Mouse (Mus musculus): ENCODE results near the gene Chmp4b. TPM values are rescaled to one million over a fixed set of nuclear protein-coding genes. Genes with fewer than 3 reads are reported as not detected.

The Chmp4b gene
- 99.8 and 109 TPM in 2 replicates for total RNA-seq (2017)

- no peak for ATAC-seq (replicated peaks; ENCODE audit: low read depth, poor library complexity, severe bottlenecking)
Measured at GRCm38 (mm10) chr2:154651363-154651762, at the start of gene Chmp4b. Gene Chmp4b (plus strand): TSS chr2:154651705.

GRCm38 (mm10) chr2:154603007-154603637, 48.4 kb upstream of the Chmp4b start:
- no peak for ATAC-seq (replicated peaks; ENCODE audit: low read depth, poor library complexity, severe bottlenecking)

GRCm38 (mm10) chr2:154603638-154604153, 47.8 kb upstream of the Chmp4b start, which contains the start of gene Pxmp4:
Gene Pxmp4 (minus strand): TSS chr2:154603708.
- peak; percentile 98 for ATAC-seq (replicated peaks; ENCODE audit: low read depth, poor library complexity, severe bottlenecking)

GRCm38 (mm10) chr2:154604156-154604555, 47.3 kb upstream of the Chmp4b start:
- peak; percentile 9 for ATAC-seq (replicated peaks; ENCODE audit: low read depth, poor library complexity, severe bottlenecking)

GRCm38 (mm10) chr2:154606965-154607364, 44.5 kb upstream of the Chmp4b start:
- ATAC-seq (replicated peaks; ENCODE audit: low read depth, poor library complexity, severe bottlenecking) = no peak

GRCm38 (mm10) chr2:154609050-154609767, 42.3 kb upstream of the Chmp4b start:
- no peak for ATAC-seq (replicated peaks; ENCODE audit: low read depth, poor library complexity, severe bottlenecking)

GRCm38 (mm10) chr2:154613118-154614115, 38.1 kb upstream of the Chmp4b start, which contains the start of the genes Zfp341 and 4930519P11Rik:
Gene Zfp341 (plus strand): TSS chr2:154613297.
Gene 4930519P11Rik (minus strand): TSS chr2:154613437.
- peak; percentile 76 for ATAC-seq (replicated peaks; ENCODE audit: low read depth, poor library complexity, severe bottlenecking)

GRCm38 (mm10) chr2:154614841-154615576, 36.5 kb upstream of the Chmp4b start:
- no peak for ATAC-seq (replicated peaks; ENCODE audit: low read depth, poor library complexity, severe bottlenecking)

- ATAC-seq (replicated peaks; ENCODE audit: low read depth, poor library complexity, severe bottlenecking) = peak; percentile 52
Measured at GRCm38 (mm10) chr2:154615674-154616073, 35.8 kb upstream of the Chmp4b start.

GRCm38 (mm10) chr2:154617061-154617460, 34.4 kb upstream of the Chmp4b start:
- ATAC-seq (replicated peaks; ENCODE audit: low read depth, poor library complexity, severe bottlenecking) = no peak

GRCm38 (mm10) chr2:154621684-154622083, 29.8 kb upstream of the Chmp4b start:
- ATAC-seq (replicated peaks; ENCODE audit: low read depth, poor library complexity, severe bottlenecking) = no peak

GRCm38 (mm10) chr2:154624137-154624536, 27.4 kb upstream of the Chmp4b start:
- no peak for ATAC-seq (replicated peaks; ENCODE audit: low read depth, poor library complexity, severe bottlenecking)

GRCm38 (mm10) chr2:154630531-154630930, 21.0 kb upstream of the Chmp4b start:
- ATAC-seq (replicated peaks; ENCODE audit: low read depth, poor library complexity, severe bottlenecking) = no peak

- no peak; the same call in 1 of the 2 replicates for ATAC-seq (replicated peaks; ENCODE audit: low read depth, poor library complexity, severe bottlenecking)
Measured at GRCm38 (mm10) chr2:154632203-154632780, 19.2 kb upstream of the Chmp4b start.

- no peak for ATAC-seq (replicated peaks; ENCODE audit: low read depth, poor library complexity, severe bottlenecking)
Measured at GRCm38 (mm10) chr2:154633039-154633742, 18.3 kb upstream of the Chmp4b start.

GRCm38 (mm10) chr2:154633876-154634644, 17.4 kb upstream of the Chmp4b start:
- ATAC-seq (replicated peaks; ENCODE audit: low read depth, poor library complexity, severe bottlenecking) = no peak

GRCm38 (mm10) chr2:154635826-154636225, 15.7 kb upstream of the Chmp4b start:
- ATAC-seq (replicated peaks; ENCODE audit: low read depth, poor library complexity, severe bottlenecking) = no peak

GRCm38 (mm10) chr2:154638521-154638920, 13.0 kb upstream of the Chmp4b start:
- no peak for ATAC-seq (replicated peaks; ENCODE audit: low read depth, poor library complexity, severe bottlenecking)

Data from common myeloid progenitor, adult 5-6 weeks (primary cell).